Mouse (Mus musculus) cerebellum, postnatal 4 days (tissue): Measurements from ENCODE around the gene Rps19bp1.
A peak's percentile ranks its signal among the peaks of the same experiment; 100 is the strongest.

Source experiments
- DNase-seq, 2 experiments: peaks; one replicate each; pipeline ENCODE4 v3.0.0; 2022; ENCODE audit warnings: low spot score in 2 of 2, mixed read lengths in 1 of 2

The Rps19bp1 gene

DNA sequence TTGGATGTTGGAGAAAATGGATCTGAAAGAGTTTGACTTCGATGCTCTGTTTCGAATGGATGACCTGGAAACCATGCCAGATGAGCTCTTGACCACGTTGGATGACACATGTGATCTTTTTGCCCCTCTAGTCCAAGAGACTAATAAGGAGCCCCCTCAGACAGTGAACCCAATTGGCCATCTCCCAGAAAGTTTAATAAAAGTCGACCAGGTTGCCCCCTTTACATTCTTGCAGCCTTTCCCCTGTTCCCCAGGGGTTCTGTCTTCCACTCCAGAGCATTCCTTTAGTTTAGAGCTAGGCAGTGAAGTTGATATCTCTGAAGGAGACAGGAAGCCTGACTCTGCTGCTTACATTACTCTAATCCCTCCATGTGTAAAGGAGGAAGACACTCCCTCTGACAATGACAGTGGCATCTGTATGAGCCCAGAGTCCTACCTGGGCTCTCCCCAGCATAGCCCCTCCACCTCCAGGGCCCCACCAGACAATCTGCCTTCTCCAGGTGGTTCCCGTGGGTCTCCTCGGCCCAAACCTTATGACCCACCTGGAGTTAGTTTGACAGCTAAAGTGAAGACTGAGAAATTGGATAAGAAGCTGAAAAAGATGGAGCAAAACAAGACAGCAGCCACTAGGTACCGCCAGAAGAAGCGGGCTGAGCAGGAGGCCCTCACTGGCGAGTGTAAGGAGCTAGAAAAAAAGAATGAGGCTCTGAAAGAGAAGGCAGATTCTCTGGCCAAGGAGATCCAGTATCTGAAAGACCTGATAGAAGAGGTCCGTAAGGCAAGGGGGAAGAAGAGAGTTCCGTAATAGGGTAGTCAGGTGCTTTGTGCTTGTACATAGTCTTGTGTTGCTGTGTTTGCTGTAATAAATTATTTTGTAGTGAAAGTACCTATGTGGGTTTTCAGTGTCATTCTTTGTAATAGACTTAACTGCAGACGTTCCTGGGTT is 7.2 kb downstream of the Rps19bp1 start:
- DNase-seq, result no peak

GRCm38 (mm10) chr15:80256242-80256641 is 7.9 kb downstream of the Rps19bp1 start:
- peak in 1 of 2 experiments; percentile 25 for DNase-seq

GRCm38 (mm10) chr15:80255646-80256121 is 8.4 kb downstream of the Rps19bp1 start:
- peak; percentile 63 to 82 for DNase-seq

- DNase-seq, result peak; percentile 91 to 96
These were observed 9.1 kb downstream of the Rps19bp1 start, which contains the start of gene Atf4 for GRCm38 (mm10) chr15:80254847-80255645. TSS of gene Atf4 (plus strand) at chr15:80255184.

DNA sequence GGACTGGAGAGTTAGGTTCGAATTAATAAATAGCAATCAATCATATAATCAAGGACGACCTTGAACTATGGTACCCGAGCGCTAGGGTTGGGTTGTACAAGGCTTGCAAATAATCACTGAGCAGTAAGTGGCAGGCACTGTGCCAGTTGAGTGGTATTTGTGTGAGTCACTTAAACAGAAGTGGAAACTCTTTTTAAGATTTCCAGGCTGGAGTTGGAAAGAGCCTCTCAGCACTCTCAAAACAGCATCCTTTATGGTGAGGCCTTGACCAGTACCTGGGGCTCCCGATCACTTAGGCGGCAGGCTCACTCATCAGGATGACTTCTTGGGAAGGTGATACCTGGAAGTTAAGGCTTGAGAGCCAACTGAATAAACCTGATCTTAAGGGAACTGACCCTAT is 9.9 kb downstream of the Rps19bp1 start:
- DNase-seq, result no peak

GRCm38 (mm10) chr15:80253530-80253929 is 10.6 kb downstream of the Rps19bp1 start:
- DNase-seq, result no peak

DNA sequence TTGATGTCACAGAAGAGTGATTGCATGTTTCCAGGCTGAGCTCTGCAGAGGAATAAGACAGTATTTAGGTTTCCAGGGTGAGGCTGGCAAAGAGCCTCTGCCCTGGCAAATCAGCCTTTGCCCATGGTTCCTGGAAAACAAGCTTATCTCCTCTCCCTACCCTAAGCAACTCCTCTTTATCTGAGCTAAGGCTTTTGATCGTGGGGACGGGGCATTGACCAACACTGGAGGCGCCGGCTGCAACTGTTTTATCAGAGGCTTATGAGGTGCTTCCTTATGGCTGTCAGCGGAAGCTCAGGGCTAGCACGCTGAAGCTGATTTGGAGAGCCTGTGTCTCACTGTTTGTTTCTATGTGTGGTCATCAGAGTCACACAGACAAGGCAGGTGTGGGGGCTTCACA is 13.5 kb downstream of the Rps19bp1 start:
- DNase-seq, result no peak

GRCm38 (mm10) chr15:80249672-80250071 is 14.4 kb downstream of the Rps19bp1 start:
- no peak for DNase-seq

DNA sequence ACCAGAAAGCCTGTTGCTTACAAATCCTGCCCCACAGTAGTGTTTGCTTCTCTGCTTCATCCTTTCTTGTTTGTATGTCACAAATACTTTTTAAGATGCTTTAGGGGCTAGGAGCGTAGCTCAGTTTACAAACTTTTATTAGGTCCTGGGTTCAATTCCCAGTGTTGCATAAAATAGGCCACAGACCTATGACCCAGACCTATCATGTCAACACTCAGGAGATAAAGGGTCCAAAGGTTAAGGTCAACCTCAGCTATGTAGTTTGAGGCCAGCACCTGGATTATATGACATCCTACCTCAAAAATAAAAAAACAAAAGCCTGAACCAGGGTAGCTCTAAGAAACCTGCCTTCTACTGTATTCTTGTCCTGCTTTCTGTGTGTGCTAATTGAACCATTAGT is 15.5 kb downstream of the Rps19bp1 start:
- DNase-seq, result no peak

DNA sequence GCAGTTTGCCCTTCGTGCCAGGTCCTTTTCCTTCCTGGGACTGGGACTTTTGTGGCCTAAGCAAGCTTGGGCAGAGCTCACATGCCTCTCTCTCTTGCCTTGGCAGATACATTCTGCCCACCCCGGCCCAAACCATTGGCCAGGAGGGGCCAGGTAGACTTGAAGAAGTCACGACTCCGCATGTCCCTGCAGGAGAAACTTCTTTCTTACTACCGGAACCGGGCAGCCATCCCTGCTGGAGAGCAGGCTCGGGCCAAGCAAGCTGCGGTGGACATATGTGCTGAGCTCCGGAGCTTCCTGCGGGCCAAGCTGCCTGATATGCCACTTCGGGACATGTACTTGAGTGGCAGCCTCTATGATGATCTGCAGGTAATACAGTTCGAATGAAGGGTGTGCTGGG is 16.0 kb downstream of the Rps19bp1 start:
- DNase-seq, result no peak

DNA sequence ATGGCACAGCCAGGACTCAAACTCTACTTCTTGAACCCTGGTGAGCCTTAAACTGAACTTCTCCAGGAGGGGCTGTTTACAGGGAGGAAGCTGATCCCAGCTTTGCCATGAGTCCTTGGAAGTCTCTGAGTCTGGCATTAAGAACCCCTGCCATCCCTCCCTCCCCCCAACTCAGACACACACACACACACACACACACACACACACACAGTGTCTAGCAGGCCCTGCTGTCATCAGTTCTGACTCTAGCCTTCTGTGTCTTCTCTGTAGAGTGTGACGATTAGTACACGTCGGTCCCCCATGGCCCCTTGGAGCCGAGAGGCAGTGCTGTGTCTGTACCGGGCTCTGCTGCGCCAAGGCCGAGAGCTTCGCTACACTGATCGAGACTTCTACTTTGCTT is 28.6 kb downstream of the Rps19bp1 start, which contains the start of gene AC140267.1:
Gene AC140267.1 (plus strand): TSS at position 301 of the 400 bp plus-strand sequence.
- DNase-seq, result no peak

DNA sequence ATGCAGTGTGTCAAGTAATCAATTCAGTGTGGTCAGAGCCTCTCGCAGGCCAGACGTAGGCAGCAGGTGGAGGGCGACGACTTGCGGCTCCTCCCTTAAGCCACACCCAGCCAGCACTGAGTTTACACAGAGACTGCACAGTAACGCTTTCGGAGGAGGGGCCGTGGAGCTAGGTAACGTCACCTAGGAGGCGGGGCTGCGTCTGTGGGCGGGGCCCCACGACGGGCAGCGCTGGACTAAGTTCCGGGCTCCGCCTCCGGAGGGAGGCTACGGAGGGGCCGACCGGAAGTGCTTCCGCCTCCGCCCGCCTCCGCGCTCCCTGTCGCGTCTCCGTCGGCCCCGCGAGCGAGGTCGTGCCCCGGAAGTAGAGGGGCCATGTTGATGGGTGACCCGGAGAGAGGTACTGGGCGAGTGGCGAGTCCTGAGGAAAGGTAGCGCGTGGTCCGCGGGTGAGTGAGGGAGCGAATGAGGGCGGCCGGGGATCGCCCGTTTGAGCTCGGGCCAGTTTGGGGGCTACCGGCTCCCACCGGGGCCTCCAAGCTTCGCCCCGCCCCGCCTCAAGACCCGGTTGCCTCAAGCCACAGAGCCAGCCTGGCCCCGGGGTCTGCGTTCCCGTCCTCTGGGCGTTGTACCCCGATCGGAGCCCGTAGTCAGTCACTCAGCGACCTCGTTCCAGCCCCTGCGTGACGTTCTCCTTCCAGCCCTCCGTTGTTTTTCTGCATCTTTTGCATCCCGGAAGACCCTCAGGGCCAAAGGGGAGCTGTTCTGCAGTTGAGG is 30.2 kb downstream of the Rps19bp1 start, which contains the start of gene Mief1:
Gene Mief1 (plus strand): TSS at position 286 of the 777 bp plus-strand sequence.
- DNase-seq, result peak; percentile 87 to 96

GRCm38 (mm10) chr15:80233053-80233452 is 31.1 kb downstream of the Rps19bp1 start:
- DNase-seq, result no peak

DNA sequence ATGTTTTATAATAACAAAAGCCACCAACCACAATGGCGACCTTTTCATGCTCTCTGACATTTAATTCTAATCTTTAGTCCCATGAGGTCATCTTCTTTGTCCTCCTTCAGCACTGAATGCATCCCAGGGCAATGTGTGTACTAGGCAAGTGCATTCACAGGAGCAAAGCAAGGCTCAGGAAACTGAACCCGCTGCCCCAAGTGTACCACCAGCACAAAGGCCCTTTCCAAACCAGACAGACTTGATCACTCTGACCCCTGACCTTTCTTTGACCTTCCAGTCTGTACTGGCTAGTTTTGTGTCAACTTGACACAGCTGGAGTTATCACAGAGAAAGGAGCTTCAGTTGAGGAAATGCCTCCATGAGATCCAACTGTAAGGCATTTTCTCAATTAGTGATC is 31.8 kb downstream of the Rps19bp1 start:
- DNase-seq, result no peak

DNA sequence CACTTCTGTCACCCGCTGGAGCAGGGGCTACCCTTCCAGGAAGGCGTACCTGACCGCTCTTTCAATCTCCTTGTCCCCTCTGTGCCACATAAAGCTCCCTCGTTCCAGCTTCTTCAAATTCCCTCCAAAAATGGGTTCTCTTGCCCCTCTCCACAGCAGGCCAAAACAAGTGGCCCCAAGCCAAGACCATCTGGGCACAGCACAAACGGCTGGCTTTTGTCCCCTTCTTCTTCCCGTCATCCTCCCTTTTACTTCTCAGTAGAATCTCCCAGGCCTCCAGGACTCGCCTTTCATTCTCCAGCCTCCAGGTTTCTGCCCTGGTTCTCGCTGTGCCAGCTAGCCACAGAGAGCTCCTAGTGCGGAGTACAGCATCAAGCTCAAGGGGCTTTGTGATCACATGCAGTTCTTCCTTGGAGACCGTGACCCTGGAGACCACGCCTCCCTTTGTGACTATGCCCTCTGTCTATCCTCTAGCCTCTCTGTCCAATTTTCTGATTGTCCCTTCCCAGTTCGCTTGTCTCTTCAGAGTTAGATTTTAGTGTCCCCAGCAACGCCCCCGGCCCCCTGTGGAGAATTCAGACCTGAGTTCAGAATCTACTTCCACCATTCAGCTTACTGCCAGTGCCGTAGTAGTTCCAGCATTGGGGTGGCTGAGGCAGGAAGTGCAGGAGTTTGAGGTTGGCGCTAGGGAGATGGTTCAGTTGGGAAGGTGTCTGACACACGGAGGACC is 35.9 kb downstream of the Rps19bp1 start:
- DNase-seq, result peak in 1 of 2 experiments; percentile 64

GRCm38 (mm10) chr15:80225796-80226195 is 38.3 kb downstream of the Rps19bp1 start:
- peak in 1 of 2 experiments; percentile 64 for DNase-seq

- DNase-seq, result peak; percentile 71 to 81
These were observed 38.9 kb downstream of the Rps19bp1 start for GRCm38 (mm10) chr15:80225208-80225607.

DNA sequence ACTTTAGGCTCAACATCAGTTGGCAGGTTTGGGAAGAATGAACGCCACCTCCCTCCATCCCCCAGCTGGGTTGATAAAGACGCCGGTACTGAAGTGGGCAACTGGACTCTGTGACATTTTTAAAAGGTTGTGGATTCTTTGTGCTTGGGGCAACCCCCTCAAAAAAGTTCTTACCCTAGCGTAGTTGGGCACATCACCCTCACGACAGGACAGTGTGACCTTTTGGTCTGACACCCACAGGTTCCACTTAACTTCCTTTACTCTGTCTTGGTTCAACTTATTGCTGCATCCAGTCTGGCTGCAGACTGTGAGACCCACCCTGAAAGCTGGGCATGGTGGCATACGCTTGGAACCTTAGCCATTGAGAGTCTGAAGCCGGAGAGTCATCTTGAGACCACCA is 40.4 kb downstream of the Rps19bp1 start:
- no peak for DNase-seq

DNA sequence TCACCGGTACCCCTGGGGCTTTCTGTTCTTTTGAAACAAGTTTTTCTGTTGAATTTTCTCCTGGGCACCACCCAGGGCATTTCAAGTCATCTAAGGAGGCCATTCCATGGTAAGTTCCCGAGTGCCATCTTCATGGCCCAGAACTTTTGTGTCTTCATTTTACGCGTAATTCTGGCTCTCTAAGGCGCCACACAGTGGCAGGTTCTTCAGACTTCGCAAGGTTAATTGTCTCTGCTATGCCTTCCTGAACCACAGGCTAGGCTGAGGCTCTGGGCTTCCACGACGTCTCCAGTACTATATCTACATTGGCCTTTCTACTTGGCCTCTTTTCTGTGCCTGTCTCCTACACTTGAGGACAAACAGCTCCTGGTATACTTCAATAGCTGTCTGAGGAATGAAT is 43.1 kb downstream of the Rps19bp1 start:
- no peak for DNase-seq
